Mouse (Mus musculus): ENCODE measurements around the gene Slc4a2. TPM values are rescaled to one million over a fixed set of nuclear protein-coding genes. Genes with fewer than 3 reads are reported as not detected.

Gene Slc4a2
- polyA plus RNA-seq, 1 experiment from 2014 or later: 43.9 TPM

GRCm38 (mm10) chr5:24486097-24486496 is 62.5 kb downstream of the Slc4a2 start:
- peak; percentile 92 for DNase-seq (ENCODE audit: low spot score)
- no peak overlapping the region for H3K27ac ChIP-seq
- no peaks in the 10 kb centered on the region for H3K9me3 ChIP-seq (replicated peaks)
- 3% methylated on average over 8 of the region's 8 CpGs for WGBS
- peaks cover 77% of the 10 kb centered on the region for H3K4me1 ChIP-seq
- peaks cover 20% of the 10 kb centered on the region for H3K27me3 ChIP-seq (ENCODE audit: low read depth, poor library complexity, severe bottlenecking)
- peaks cover 90% of the 10 kb centered on the region for H3K36me3 ChIP-seq
- no peak overlapping the region for H3K4me3 ChIP-seq

DNA sequence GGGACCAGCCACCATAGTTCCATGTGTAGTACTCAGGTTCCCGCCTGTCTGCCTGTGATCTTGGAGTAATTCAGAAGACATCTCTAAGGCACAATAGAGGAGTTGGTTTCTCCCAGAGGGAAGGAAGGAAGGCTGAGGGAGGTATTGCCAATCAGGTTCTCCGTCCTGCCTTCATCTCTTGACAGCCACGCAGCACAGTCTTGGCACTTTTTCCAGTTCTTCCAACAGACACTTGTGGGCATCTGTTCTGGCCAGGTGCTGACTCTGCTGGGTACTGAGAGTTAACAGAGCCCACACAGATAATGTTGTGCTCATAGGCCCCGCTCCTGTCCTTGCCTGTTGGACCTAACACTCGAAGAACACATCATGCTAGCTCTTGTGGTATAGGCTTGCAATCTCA is 63.1 kb downstream of the Slc4a2 start:
- H3K27me3 ChIP-seq (ENCODE audit: low read depth, poor library complexity, severe bottlenecking): peaks cover 20% of the 10 kb centered on the region
- H3K9me3 ChIP-seq (replicated peaks): no peaks in the 10 kb centered on the region
- H3K4me1 ChIP-seq: peaks cover 72% of the 10 kb centered on the region
- no peak for DNase-seq (ENCODE audit: low spot score)
- no peak overlapping the region for H3K27ac ChIP-seq
- H3K36me3 ChIP-seq: peaks cover 90% of the 10 kb centered on the region
- H3K4me3 ChIP-seq: no peak overlapping the region
- 93% methylated on average over 5 of the region's 5 CpGs for WGBS

- Histone ChIP-seq H3K4me1 (peaks cover 37% of the 10 kb centered on the region), H3K9me3 (replicated peaks) (no peaks in the 10 kb centered on the region), H3K27ac (peak overlapping the region; percentile 15; the same call in 1 of the 2 replicates), H3K27me3 (ENCODE audit: low read depth, poor library complexity, severe bottlenecking) (peaks cover 4% of the 10 kb centered on the region; the same call in 1 of the 2 replicates), H3K4me3 (no peak overlapping the region), H3K36me3 (peaks cover 94% of the 10 kb centered on the region)
- DNase-seq (ENCODE audit: low spot score): no peak
- 43% methylated on average over 14 of the region's 14 CpGs for WGBS
Measured at GRCm38 (mm10) chr5:24490413-24490920, 66.8 kb downstream of the Slc4a2 start.

Other genes with a start within 250 kb of the Slc4a2 start
- 15.0 and 19.3 TPM in 2 replicates for gene Kcnh2, start 72.2 kb upstream of the Slc4a2 start, polyA plus RNA-seq (2016; fragmentation: Nextera tagmentation; extraction: Ambion mirVana)
- 8.4 and 8.9 TPM in 2 replicates for gene Nos3, start 59.0 kb upstream of the Slc4a2 start, polyA plus RNA-seq (2016; fragmentation: Nextera tagmentation; extraction: Ambion mirVana)
- gene Atg9b, start 31.7 kb upstream of the Slc4a2 start, polyA plus RNA-seq (2016; fragmentation: Nextera tagmentation; extraction: Ambion mirVana): 1.4 and 2.1 TPM in 2 replicates
- gene Abcb8, start 30.2 kb upstream of the Slc4a2 start, polyA plus RNA-seq (2016; fragmentation: Nextera tagmentation; extraction: Ambion mirVana): 56.6 and 56.7 TPM in 2 replicates
- gene Asic3, start 10.4 kb upstream of the Slc4a2 start, polyA plus RNA-seq (2016; fragmentation: Nextera tagmentation; extraction: Ambion mirVana): 0.13 and 0.30 TPM in 2 replicates
- 37.2 and 48.5 TPM in 2 replicates for gene Cdk5, start 307 bp upstream of the Slc4a2 start, polyA plus RNA-seq (2016; fragmentation: Nextera tagmentation; extraction: Ambion mirVana)
- gene Fastk, start 21.4 kb downstream of the Slc4a2 start, polyA plus RNA-seq (2016; fragmentation: Nextera tagmentation; extraction: Ambion mirVana): 101 and 118 TPM in 2 replicates
- gene Tmub1, start 24.0 kb downstream of the Slc4a2 start, polyA plus RNA-seq (2016; fragmentation: Nextera tagmentation; extraction: Ambion mirVana): 22.1 and 24.2 TPM in 2 replicates
- gene Agap3, start 28.3 kb downstream of the Slc4a2 start, polyA plus RNA-seq (2016; fragmentation: Nextera tagmentation; extraction: Ambion mirVana): 39.8 and 42.7 TPM in 2 replicates
- gene Gbx1, start 103.4 kb downstream of the Slc4a2 start, polyA plus RNA-seq (2016; fragmentation: Nextera tagmentation; extraction: Ambion mirVana): 0.04 TPM in 1 of 2 replicates, not detected in the other
- 0.13 and 0.15 TPM in 2 replicates for gene Asb10, start 117.1 kb downstream of the Slc4a2 start, polyA plus RNA-seq (2016; fragmentation: Nextera tagmentation; extraction: Ambion mirVana)
- 0.05 TPM in 1 of 2 replicates, not detected in the other for gene 4931409K22Rik, start 133.0 kb downstream of the Slc4a2 start, polyA plus RNA-seq (2016; fragmentation: Nextera tagmentation; extraction: Ambion mirVana)
- gene Abcf2, start 153.6 kb downstream of the Slc4a2 start, polyA plus RNA-seq (2016; fragmentation: Nextera tagmentation; extraction: Ambion mirVana): 177 and 197 TPM in 2 replicates
- 15.1 and 19.0 TPM in 2 replicates for gene Chpf2, start 162.9 kb downstream of the Slc4a2 start, polyA plus RNA-seq (2016; fragmentation: Nextera tagmentation; extraction: Ambion mirVana)
- gene Smarcd3, start 200.6 kb downstream of the Slc4a2 start, polyA plus RNA-seq (2016; fragmentation: Nextera tagmentation; extraction: Ambion mirVana): 21.5 and 34.3 TPM in 2 replicates

Measured in limb, embryonic 10.5 days (tissue).